Mouse (Mus musculus) forebrain, embryonic 11.5 days (tissue): Measurements from ENCODE around the gene Phlpp1. TPM values are rescaled to one million over a fixed set of nuclear protein-coding genes. Genes with fewer than 3 reads are reported as not detected.

Experiments used
- ATAC-seq: fragments of 200-750 bp; cut with Nextera tagmentation; replicated peaks from 2 replicates; pipeline ENCODE4 v1.8.0; 2017; ENCODE audit warnings: moderate TSS enrichment; ENCODE audit not compliant: low FRiP score
- DNase-seq: peaks from one replicate; pipeline ENCODE4 v3.0.0-alpha.2; 2017; ENCODE audit warnings: low spot score
- H3K27ac ChIP-seq: fragments of 300-500 bp; sonication (generic); 2 replicates; pipeline ENCODE4 v1.5.1; 2014; ENCODE audit warnings: low read depth, low read length
- H3K27me3 ChIP-seq: fragments of 300-500 bp; sonication (generic); 2 replicates; pipeline ENCODE4 v1.6.1; 2014; ENCODE audit warnings: mild to moderate bottlenecking, low read length, mixed read lengths; ENCODE audit not compliant: control insufficient read depth, insufficient read depth
- H3K36me3 ChIP-seq: fragments of 300-500 bp; sonication (generic); 2 replicates; pipeline ENCODE4 v1.6.1; 2014; ENCODE audit warnings: mild to moderate bottlenecking, low read length, moderate library complexity, mixed read lengths; ENCODE audit not compliant: control insufficient read depth, insufficient read depth
- H3K4me1 ChIP-seq: fragments of 300-500 bp; sonication (generic); replicated peaks from 2 replicates; pipeline ENCODE4 v1.6.1; 2014; ENCODE audit warnings: low read length, mixed read lengths; ENCODE audit not compliant: control insufficient read depth, insufficient read depth
- H3K4me2 ChIP-seq: fragments of 300-500 bp; sonication (generic); 2 replicates; pipeline ENCODE4 v1.6.1; 2014; ENCODE audit warnings: low read depth, mild to moderate bottlenecking, low read length, moderate library complexity, mixed read lengths; ENCODE audit not compliant: severe bottlenecking
- H3K4me3 ChIP-seq: fragments of 300-500 bp; sonication (generic); 2 replicates; pipeline ENCODE4 v1.5.1; 2014; ENCODE audit warnings: low read depth, low read length
- H3K9ac ChIP-seq: fragments of 300-500 bp; sonication (generic); 2 replicates; pipeline ENCODE4 v1.6.1; 2014; ENCODE audit warnings: low read length
- H3K9me3 ChIP-seq: fragments of 300-500 bp; sonication (generic); 2 replicates; pipeline ENCODE4 v1.6.1; 2016; ENCODE audit warnings: low read length, mixed read lengths; ENCODE audit not compliant: control insufficient read depth
- WGBS: fragments of 180-500 bp; shearing (Covaris S2); extraction: QIAGEN DNeasy Blood & Tissue Kit; methylation state at CpG from one replicate; pipeline ENCODE4 v1.1.7; 2014; 5-methylcytosine and 5-hydroxymethylcytosine counted together
- polyA plus RNA-seq: library from polyadenylated mRNA; unstranded; fragments of >200 nt; fragmentation: Nextera tagmentation; extraction: Ambion mirVana; gene quantifications from 2 replicates; pipeline ENCODE4 v1.2.1, GENCODE M21; 2014

Phlpp1 gene
- polyA plus RNA-seq, 1 experiment from 2014 or later: 9.7 TPM

DNA sequence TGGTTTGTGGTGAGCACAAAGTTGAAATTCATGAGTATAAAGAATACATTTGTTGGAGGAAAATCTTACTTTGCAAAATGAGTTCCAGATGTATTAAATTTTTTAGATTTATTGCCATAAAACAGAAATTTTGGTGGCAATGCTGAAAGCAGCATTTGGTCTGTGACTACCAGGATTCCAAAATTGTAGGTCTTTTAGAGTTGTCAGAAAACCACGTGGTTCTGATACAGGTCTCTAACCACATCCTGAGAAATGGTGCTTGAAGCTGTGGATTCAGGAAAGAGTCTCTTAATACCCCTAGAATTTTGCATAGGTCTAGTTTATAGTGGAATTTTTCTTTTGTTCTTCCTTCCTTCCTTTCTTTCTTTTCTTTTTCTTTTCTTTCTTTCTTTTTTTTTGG is 105.3 kb downstream of the Phlpp1 start:
- H3K4me3 ChIP-seq: no peak overlapping the region
- no peak overlapping the region for H3K27ac ChIP-seq
- WGBS: 82% methylated on average over 1 of the region's 1 CpGs
- no peak overlapping the region for H3K4me2 ChIP-seq
- no peaks in the 10 kb centered on the region for H3K9me3 ChIP-seq
- H3K27me3 ChIP-seq: no peaks in the 10 kb centered on the region
- no peak for ATAC-seq
- no peaks in the 10 kb centered on the region for H3K36me3 ChIP-seq
- peaks cover 3% of the 10 kb centered on the region; the same call in 1 of the 2 replicates for H3K4me1 ChIP-seq
- no peak overlapping the region for H3K9ac ChIP-seq
- DNase-seq: no peak

DNA sequence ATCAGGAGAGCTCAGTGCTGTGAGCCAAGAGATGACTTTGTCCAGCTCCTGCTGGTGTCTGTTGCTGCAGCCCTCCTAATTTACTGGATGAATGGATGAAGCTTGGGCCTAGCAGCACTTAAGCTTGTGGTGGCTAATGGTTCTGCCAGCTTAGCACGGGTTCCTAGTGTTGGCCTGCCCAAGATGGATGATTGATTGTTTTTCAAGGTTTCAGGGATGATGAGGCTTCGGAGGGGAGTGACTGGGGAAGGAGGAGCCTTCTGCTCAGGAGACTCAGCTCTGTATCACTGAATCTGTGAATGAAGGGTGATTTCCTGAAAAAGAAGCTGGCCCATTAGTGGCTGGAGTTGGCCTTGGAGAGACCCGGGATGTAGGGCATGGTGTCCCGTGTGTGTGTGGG is 105.7 kb downstream of the Phlpp1 start:
- Histone ChIP-seq H3K9me3 (no peaks in the 10 kb centered on the region), H3K27me3 (no peaks in the 10 kb centered on the region), H3K4me2 (no peak overlapping the region), H3K36me3 (no peaks in the 10 kb centered on the region), H3K4me3 (no peak overlapping the region), H3K4me1 (peaks cover 3% of the 10 kb centered on the region; the same call in 1 of the 2 replicates), H3K27ac (no peak overlapping the region), H3K9ac (no peak overlapping the region)
- no peak for ATAC-seq
- 63% methylated on average over 4 of the region's 4 CpGs for WGBS
- DNase-seq: no peak

DNA sequence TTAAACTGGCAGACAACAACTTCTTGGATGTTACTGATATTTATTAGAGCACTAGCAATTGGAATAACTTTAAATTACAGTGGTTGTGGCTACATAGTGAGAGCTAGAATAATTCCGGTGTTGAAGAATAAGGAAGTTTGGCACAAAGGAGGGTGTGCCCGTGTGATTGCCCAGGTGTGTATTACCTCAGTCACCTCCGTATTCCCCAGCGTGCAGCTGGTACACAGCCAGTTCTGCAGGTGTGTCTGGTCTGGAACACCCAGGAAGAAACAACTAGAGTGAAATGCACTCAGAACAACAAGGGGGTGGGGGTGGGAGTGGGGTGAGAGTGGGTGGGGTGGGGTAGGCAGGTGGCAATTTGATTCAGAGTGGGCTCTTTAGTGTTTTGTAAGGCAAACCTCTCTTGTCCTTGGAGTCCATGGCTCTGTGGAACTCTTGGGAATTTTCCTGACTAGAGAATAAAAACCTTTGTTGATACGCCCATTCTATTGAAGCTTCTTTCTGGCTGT is 107.1 kb downstream of the Phlpp1 start:
- Histone ChIP-seq H3K9me3 (no peaks in the 10 kb centered on the region), H3K36me3 (no peaks in the 10 kb centered on the region), H3K4me2 (no peak overlapping the region), H3K4me1 (0 out of 2 replicates have a peak, but pooled peaks cover 3% of the 10 kb centered on the region), H3K9ac (no peak overlapping the region), H3K4me3 (no peak overlapping the region), H3K27ac (no peak overlapping the region), H3K27me3 (no peaks in the 10 kb centered on the region)
- 86% methylated on average over 5 of the region's 5 CpGs for WGBS
- no peak for ATAC-seq
- DNase-seq: no peak

DNA sequence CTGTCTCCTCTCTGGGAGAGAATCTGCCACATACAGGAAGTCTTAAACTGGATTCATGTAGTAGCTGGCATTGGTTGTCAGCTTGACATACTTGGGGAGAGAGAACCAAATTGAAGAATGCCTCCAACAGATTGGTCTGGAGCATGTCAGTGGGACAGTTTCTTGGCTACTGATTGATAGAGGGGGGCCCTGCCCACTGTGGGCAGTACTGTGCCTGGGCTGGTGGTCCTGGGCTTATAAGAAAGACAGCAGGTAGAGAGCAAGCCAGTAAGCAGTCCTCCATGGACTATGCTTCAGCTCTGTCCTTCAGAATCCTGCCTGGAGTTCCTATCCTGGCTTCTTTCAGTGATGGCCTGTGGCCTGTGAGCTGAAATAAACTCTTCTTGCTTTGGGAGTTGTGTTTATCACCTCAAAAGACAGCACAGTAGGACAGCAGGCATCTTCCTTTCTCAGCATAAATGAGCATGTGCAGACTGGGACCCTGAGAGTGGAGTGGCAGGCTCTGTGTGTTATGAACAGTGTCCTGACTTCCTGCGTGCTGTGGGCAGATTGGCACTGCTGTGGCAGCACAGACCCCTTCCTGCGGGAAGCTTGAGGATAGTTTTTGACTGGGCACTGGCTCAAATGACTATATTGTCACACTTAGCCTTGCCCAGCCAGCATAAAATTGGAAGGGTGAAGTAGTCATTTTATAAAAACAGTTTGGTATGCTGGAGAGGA is 108.0 kb downstream of the Phlpp1 start:
- no peak for DNase-seq
- WGBS: 86% methylated on average over 2 of the region's 2 CpGs
- no peak overlapping the region for H3K4me3 ChIP-seq
- no peak overlapping the region for H3K27ac ChIP-seq
- 0 out of 2 replicates have a peak, but pooled peaks cover 3% of the 10 kb centered on the region for H3K4me1 ChIP-seq
- no peaks in the 10 kb centered on the region for H3K27me3 ChIP-seq
- no peak overlapping the region for H3K9ac ChIP-seq
- no peaks in the 10 kb centered on the region for H3K36me3 ChIP-seq
- H3K4me2 ChIP-seq: no peak overlapping the region
- H3K9me3 ChIP-seq: no peaks in the 10 kb centered on the region
- no peak; the same call in 1 of the 2 replicates for ATAC-seq

DNA sequence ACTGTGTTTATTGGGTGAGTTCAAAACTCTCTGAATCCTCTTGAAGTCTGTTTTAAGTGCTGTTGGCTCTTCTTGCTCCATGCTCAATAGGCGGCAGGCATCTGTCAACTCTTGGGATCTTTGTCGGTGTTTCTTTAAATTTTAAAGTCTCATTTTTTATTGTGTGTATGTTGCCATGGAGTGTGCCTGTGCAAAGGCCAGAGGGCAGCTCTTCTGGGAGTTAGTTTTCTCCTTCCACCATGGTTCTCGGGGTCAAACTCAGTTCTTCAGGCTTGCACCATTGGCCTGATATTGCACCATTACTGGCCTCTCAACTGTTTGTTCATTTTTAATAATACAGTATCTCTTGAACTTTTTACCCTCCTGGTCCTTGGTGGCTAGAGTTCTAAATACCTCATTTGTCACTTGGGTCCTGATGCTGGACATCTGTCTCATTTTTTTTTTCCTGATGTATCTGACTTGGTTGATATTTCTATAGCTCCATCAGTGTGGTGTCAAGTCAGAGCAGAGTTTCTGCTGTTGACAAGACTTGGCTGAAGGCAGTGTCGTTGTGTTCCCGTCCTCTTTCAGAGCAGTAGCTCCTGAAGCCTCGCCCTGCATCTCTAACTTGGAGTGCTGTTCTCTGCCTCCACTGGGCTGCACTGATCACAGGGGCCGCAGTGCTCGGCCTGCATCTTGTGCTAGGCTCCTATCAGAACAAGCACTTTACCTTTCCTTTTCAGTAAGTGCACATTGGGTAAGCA is 108.8 kb downstream of the Phlpp1 start:
- ATAC-seq (no peak), DNase-seq (no peak)
- 82% methylated on average over 8 of the region's 8 CpGs for WGBS
- Histone ChIP-seq H3K4me2 (no peak overlapping the region), H3K36me3 (no peaks in the 10 kb centered on the region), H3K9ac (no peak overlapping the region), H3K27me3 (no peaks in the 10 kb centered on the region), H3K9me3 (no peaks in the 10 kb centered on the region), H3K4me3 (no peak overlapping the region), H3K27ac (no peak overlapping the region), H3K4me1 (0 out of 2 replicates have a peak, but pooled peaks cover 3% of the 10 kb centered on the region)

DNA sequence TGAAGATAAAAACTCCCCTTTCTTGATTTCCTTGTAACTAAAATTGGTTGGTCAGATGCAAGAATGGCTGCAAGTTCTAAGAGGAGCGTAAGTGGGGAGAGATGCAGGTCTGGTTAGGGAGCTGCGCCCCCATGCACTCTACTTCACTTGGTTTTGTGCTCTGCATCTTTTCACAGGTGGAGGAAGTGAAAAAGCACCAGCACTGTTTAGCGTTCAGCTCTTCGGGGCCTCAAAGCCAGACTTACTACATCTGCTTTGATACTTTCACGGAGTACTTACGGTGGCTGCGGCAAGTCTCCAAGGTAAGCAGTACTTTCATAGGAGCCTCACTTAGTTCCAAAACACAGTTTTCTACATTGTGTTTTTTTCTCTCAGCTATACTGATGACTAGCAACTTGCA is 115.3 kb downstream of the Phlpp1 start:
- no peak overlapping the region for H3K27ac ChIP-seq
- DNase-seq (no peak), ATAC-seq (no peak)
- no peak overlapping the region for H3K9ac ChIP-seq
- H3K27me3 ChIP-seq: no peaks in the 10 kb centered on the region
- H3K4me1 ChIP-seq: no peaks in the 10 kb centered on the region
- no peaks in the 10 kb centered on the region for H3K36me3 ChIP-seq
- WGBS: 93% methylated on average over 7 of the region's 7 CpGs
- no peak overlapping the region for H3K4me2 ChIP-seq
- no peaks in the 10 kb centered on the region for H3K9me3 ChIP-seq
- H3K4me3 ChIP-seq: no peak overlapping the region

DNA sequence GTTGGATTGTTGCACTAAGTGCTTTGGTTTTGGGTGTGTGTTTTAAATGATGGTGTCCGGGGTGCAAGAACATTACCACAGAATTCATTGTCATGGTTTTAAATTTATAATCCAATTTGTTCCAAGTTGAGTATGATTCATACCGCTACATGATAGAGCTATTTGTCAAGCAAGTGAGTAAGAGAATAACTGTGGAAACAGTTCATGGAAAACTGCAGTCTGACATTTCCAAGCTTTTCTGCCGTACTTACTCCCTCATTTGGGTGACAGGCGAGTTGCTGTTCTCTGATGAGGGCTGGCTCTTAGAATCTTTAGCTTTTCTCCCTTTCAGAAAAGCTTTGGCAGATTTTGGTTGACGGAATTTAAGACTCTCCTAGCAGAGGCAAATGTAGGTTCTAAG is 117.5 kb downstream of the Phlpp1 start:
- H3K4me2 ChIP-seq: no peak overlapping the region
- no peak for ATAC-seq
- H3K4me1 ChIP-seq: no peaks in the 10 kb centered on the region
- no peak overlapping the region for H3K9ac ChIP-seq
- no peaks in the 10 kb centered on the region for H3K9me3 ChIP-seq
- no peaks in the 10 kb centered on the region for H3K36me3 ChIP-seq
- WGBS: 92% methylated on average over 5 of the region's 5 CpGs
- no peaks in the 10 kb centered on the region for H3K27me3 ChIP-seq
- DNase-seq: no peak
- H3K4me3 ChIP-seq: no peak overlapping the region
- H3K27ac ChIP-seq: no peak overlapping the region

DNA sequence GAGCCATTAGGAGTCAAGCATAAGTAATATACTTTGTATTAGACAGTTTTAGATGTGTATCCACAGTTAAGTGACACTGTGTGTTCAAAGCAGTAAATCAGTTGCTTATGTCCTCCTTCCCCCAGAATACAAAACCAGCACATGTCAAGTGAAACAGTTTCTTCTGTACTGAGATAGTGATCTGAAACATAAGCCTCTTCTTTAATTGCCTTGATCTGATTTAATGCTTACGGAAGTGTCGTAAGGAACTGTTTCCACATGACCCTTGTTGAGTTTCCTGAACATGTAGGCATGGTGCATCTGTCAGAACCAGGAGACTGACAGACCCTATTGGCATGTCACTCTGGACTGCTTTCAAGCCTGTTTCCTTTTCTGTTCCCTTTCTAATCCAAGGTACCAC is 118.0 kb downstream of the Phlpp1 start:
- 96% methylated on average over 2 of the region's 2 CpGs for WGBS
- Histone ChIP-seq H3K9me3 (no peaks in the 10 kb centered on the region), H3K4me2 (no peak overlapping the region), H3K4me1 (no peaks in the 10 kb centered on the region), H3K4me3 (no peak overlapping the region), H3K9ac (no peak overlapping the region), H3K27me3 (no peaks in the 10 kb centered on the region), H3K27ac (no peak overlapping the region), H3K36me3 (no peaks in the 10 kb centered on the region)
- ATAC-seq (no peak), DNase-seq (no peak)
